Mouse (Mus musculus): ENCODE data around the gene Senp6. TPM values are rescaled to one million over a fixed set of nuclear protein-coding genes. Genes with fewer than 3 reads are reported as not detected.
"Not testable (repeated sequence)": the region's sequence is repeated elsewhere in the genome, so short reads cannot be mapped to it uniquely, and the experiment has no call there.

Senp6 gene
- total and polyA plus RNA-seq, 2 experiments from 2014 or later = 42.5 to 56.3 TPM

GRCm38 (mm10) chr9:80080941-80081340 lies 14.2 kb downstream of the Senp6 start:
- Histone ChIP-seq H3K36me3 (ENCODE audit: insufficient read depth, low read length) (no peaks in the 10 kb centered on the region), H3K27me3 (ENCODE audit: insufficient read depth, low read length) (no peaks in the 10 kb centered on the region), H3K4me2 (ENCODE audit: low read depth, low read length) (no peak overlapping the region), H3K9ac (replicated peaks; ENCODE audit: low read length) (no peak overlapping the region), H3K27ac (no peak overlapping the region), H3K4me1 (ENCODE audit: insufficient read depth, low read length) (no peaks in the 10 kb centered on the region), H3K9me3 (ENCODE audit: low read length) (no peaks in the 10 kb centered on the region), H3K4me3 (ENCODE audit: low read length) (no peak overlapping the region)
- TF ChIP-seq CTCF (IDR thresholded peaks at IDR 0.05; ENCODE audit: low read depth) = no peak
- 83% methylated on average over 1 of the region's 1 CpGs for WGBS
- ATAC-seq (no peak), DNase-seq (ENCODE audit: low spot score) (no peak)

GRCm38 (mm10) chr9:80084429-80085092 lies 17.9 kb downstream of the Senp6 start:
- Histone ChIP-seq H3K4me1 (ENCODE audit: insufficient read depth, low read length) (no peaks in the 10 kb centered on the region), H3K9me3 (ENCODE audit: low read length) (no peaks in the 10 kb centered on the region), H3K27me3 (ENCODE audit: insufficient read depth, low read length) (no peaks in the 10 kb centered on the region), H3K4me3 (ENCODE audit: low read length) (no peak overlapping the region), H3K4me2 (ENCODE audit: low read depth, low read length) (no peak overlapping the region), H3K9ac (replicated peaks; ENCODE audit: low read length) (no peak overlapping the region), H3K27ac (no peak overlapping the region), H3K36me3 (ENCODE audit: insufficient read depth, low read length) (no peaks in the 10 kb centered on the region)
- TF ChIP-seq CTCF (IDR thresholded peaks at IDR 0.05; ENCODE audit: low read depth) = no peak
- DNase-seq (ENCODE audit: low spot score) (no peak), ATAC-seq (0 out of 2 replicates have a peak, but pooled peaks have one; percentile 38)
- WGBS = 33% methylated on average over 10 of the region's 10 CpGs

- 0 out of 2 replicates have a peak overlapping the region, but pooled peaks have one; percentile 15 for H3K27ac ChIP-seq
- WGBS = 33% methylated on average over 2 of the region's 2 CpGs
- H3K9me3 ChIP-seq (ENCODE audit: low read length) = no peaks in the 10 kb centered on the region
- no peaks in the 10 kb centered on the region for H3K36me3 ChIP-seq (ENCODE audit: insufficient read depth, low read length)
- ATAC-seq (no peak), DNase-seq (ENCODE audit: low spot score) (peak; percentile 24)
- no peaks in the 10 kb centered on the region for H3K4me1 ChIP-seq (ENCODE audit: insufficient read depth, low read length)
- H3K4me2 ChIP-seq (ENCODE audit: low read depth, low read length) = no peak overlapping the region
- H3K9ac ChIP-seq (replicated peaks; ENCODE audit: low read length) = no peak overlapping the region
- H3K27me3 ChIP-seq (ENCODE audit: insufficient read depth, low read length) = no peaks in the 10 kb centered on the region
- TF ChIP-seq CTCF (IDR thresholded peaks at IDR 0.05; ENCODE audit: low read depth) = no peak
- no peak overlapping the region for H3K4me3 ChIP-seq (ENCODE audit: low read length)
Observed at GRCm38 (mm10) chr9:80085665-80086064, 19.0 kb downstream of the Senp6 start.

- H3K27ac ChIP-seq; H3K36me3 ChIP-seq (ENCODE audit: insufficient read depth, low read length); ATAC-seq; H3K4me3 ChIP-seq (ENCODE audit: low read length); H3K4me1 ChIP-seq (ENCODE audit: insufficient read depth, low read length); DNase-seq (ENCODE audit: low spot score); H3K27me3 ChIP-seq (ENCODE audit: insufficient read depth, low read length); H3K9ac ChIP-seq (replicated peaks; ENCODE audit: low read length); H3K4me2 ChIP-seq (ENCODE audit: low read depth, low read length); H3K9me3 ChIP-seq (ENCODE audit: low read length): not testable (repeated sequence)
- WGBS = 89% methylated on average over 5 of the region's 6 CpGs
Observed at GRCm38 (mm10) chr9:80086272-80086966, 19.7 kb downstream of the Senp6 start.

GRCm38 (mm10) chr9:80089409-80089808 lies 22.7 kb downstream of the Senp6 start:
- ATAC-seq = no peak

GRCm38 (mm10) chr9:80096325-80096724 lies 29.6 kb downstream of the Senp6 start:
- Histone ChIP-seq H3K27me3 (ENCODE audit: insufficient read depth, low read length) (no peaks in the 10 kb centered on the region), H3K27ac (no peak overlapping the region), H3K36me3 (ENCODE audit: insufficient read depth, low read length) (peaks cover 3% of the 10 kb centered on the region; the same call in 1 of the 2 replicates), H3K4me1 (ENCODE audit: insufficient read depth, low read length) (no peaks in the 10 kb centered on the region), H3K9ac (replicated peaks; ENCODE audit: low read length) (no peak overlapping the region), H3K4me3 (ENCODE audit: low read length) (no peak overlapping the region), H3K9me3 (ENCODE audit: low read length) (no peaks in the 10 kb centered on the region), H3K4me2 (ENCODE audit: low read depth, low read length) (no peak overlapping the region)
- whole genome bisulfite sequencing = 94% methylated on average over 3 of the region's 3 CpGs
- DNase-seq (ENCODE audit: low spot score) (no peak), ATAC-seq (no peak)
- no peak for TF ChIP-seq CTCF (IDR thresholded peaks at IDR 0.05; ENCODE audit: low read depth)

More at GRCm38 (mm10) chr9:80089409-80089808, 22.7 kb downstream of the Senp6 start:
- 60% methylated on average over 3 of the region's 3 CpGs for WGBS
- Histone ChIP-seq H3K9me3 (ENCODE audit: low read length) (no peaks in the 10 kb centered on the region), H3K4me1 (ENCODE audit: insufficient read depth, low read length) (no peaks in the 10 kb centered on the region), H3K27ac (no peak overlapping the region), H3K36me3 (ENCODE audit: insufficient read depth, low read length) (no peaks in the 10 kb centered on the region; the same call in 1 of the 2 replicates), H3K4me3 (ENCODE audit: low read length) (no peak overlapping the region), H3K27me3 (ENCODE audit: insufficient read depth, low read length) (no peaks in the 10 kb centered on the region), H3K9ac (replicated peaks; ENCODE audit: low read length) (no peak overlapping the region), H3K4me2 (ENCODE audit: low read depth, low read length) (no peak overlapping the region)
- no peak for DNase-seq (ENCODE audit: low spot score)
- TF ChIP-seq CTCF (IDR thresholded peaks at IDR 0.05; ENCODE audit: low read depth) = no peak

Data from hindbrain, postnatal 0 days (tissue).